Mouse (Mus musculus) heart, adult 9 months (tissue): ENCODE results near the gene Gm9918.
"Not testable (repeated sequence)": the region's sequence is repeated elsewhere in the genome, so short reads cannot be mapped to it uniquely, and the experiment has no call there.

Source experiments
- DNase-seq, 2 experiments: peaks; one replicate each; pipeline ENCODE4 v3.0.0; 2022; ENCODE audit warnings: low spot score in 2 of 2

Gm9918 gene

GRCm38 (mm10) chr15:102270274-102270960, at the start of gene Gm9918:
TSS of gene Gm9918 (plus strand) at chr15:102270563.
- DNase-seq, result no peak

- no peak for DNase-seq
Measured at GRCm38 (mm10) chr15:102222386-102222785, 48.0 kb upstream of the Gm9918 start.

GRCm38 (mm10) chr15:102224186-102224991, 46.0 kb upstream of the Gm9918 start:
- peak; percentile 77 for DNase-seq

- DNase-seq, result no peak
Measured at GRCm38 (mm10) chr15:102224992-102225617, 45.3 kb upstream of the Gm9918 start.

GRCm38 (mm10) chr15:102225619-102226018, 44.7 kb upstream of the Gm9918 start:
- not testable (repeated sequence) for DNase-seq

- no peak for DNase-seq
Measured at GRCm38 (mm10) chr15:102230408-102231321, 39.7 kb upstream of the Gm9918 start.

GRCm38 (mm10) chr15:102231748-102232147, 38.6 kb upstream of the Gm9918 start, which contains the start of gene Itgb7:
TSS of gene Itgb7 (minus strand) at chr15:102231944.
- DNase-seq, result no peak

GRCm38 (mm10) chr15:102232764-102233163, 37.6 kb upstream of the Gm9918 start:
- no peak for DNase-seq

GRCm38 (mm10) chr15:102233896-102234295, 36.5 kb upstream of the Gm9918 start:
- no peak for DNase-seq

GRCm38 (mm10) chr15:102235371-102236027, 34.9 kb upstream of the Gm9918 start:
- DNase-seq, result peak; percentile 50 to 70

GRCm38 (mm10) chr15:102238543-102239259, 31.7 kb upstream of the Gm9918 start:
- DNase-seq, result no peak

- peak; percentile 73 to 76 for DNase-seq
Measured at GRCm38 (mm10) chr15:102239260-102239590, 31.1 kb upstream of the Gm9918 start.

- DNase-seq, result no peak
Measured at GRCm38 (mm10) chr15:102239851-102240250, 30.5 kb upstream of the Gm9918 start.

GRCm38 (mm10) chr15:102240607-102241006, 29.8 kb upstream of the Gm9918 start:
- DNase-seq, result peak; percentile 60 to 79

GRCm38 (mm10) chr15:102242404-102243228, 27.7 kb upstream of the Gm9918 start:
- DNase-seq, result no peak

GRCm38 (mm10) chr15:102243229-102244190, 26.9 kb upstream of the Gm9918 start:
- DNase-seq, result peak; percentile 73 to 81

GRCm38 (mm10) chr15:102244306-102245191, 25.8 kb upstream of the Gm9918 start:
- DNase-seq, result no peak
